Mouse (Mus musculus): Measurements from ENCODE around the gene Plekha5. TPM values are rescaled to one million over a fixed set of nuclear protein-coding genes. Genes with fewer than 3 reads are reported as not detected.

The Plekha5 gene
- polyA plus RNA-seq (2021) = 72.9 TPM

- DNase-seq (ENCODE audit: low read depth, low spot score) (no peak), ATAC-seq (peak; percentile 89)
- ChIA-PET CTCF (no interaction called here), POLR2A (no interaction called here)
- TF ChIP-seq CTCF (IDR thresholded peaks at IDR 0.05) = no peak
- no peaks in the 10 kb centered on the region for H3K27me3 ChIP-seq
- in situ Hi-C loops (cut with MboI; ENCODE audit: low pct_unique_long_range_greater_than_20kb) = no loop called here
Observed at GRCm38 (mm10) chr6:140423846-140424200, at the start of gene Plekha5. TSS of gene Plekha5 (plus strand) at chr6:140424054.

- ChIA-PET CTCF (no interaction called here), POLR2A (no interaction called here)
- no peak for DNase-seq (ENCODE audit: low read depth, low spot score)
- in situ Hi-C loops (cut with MboI; ENCODE audit: low pct_unique_long_range_greater_than_20kb) = no loop called here
- no peaks in the 10 kb centered on the region for H3K27me3 ChIP-seq
- ATAC-seq = no peak
- no peak for TF ChIP-seq CTCF (IDR thresholded peaks at IDR 0.05)
Observed at GRCm38 (mm10) chr6:140375671-140376070, 48.2 kb upstream of the Plekha5 start.

DNA sequence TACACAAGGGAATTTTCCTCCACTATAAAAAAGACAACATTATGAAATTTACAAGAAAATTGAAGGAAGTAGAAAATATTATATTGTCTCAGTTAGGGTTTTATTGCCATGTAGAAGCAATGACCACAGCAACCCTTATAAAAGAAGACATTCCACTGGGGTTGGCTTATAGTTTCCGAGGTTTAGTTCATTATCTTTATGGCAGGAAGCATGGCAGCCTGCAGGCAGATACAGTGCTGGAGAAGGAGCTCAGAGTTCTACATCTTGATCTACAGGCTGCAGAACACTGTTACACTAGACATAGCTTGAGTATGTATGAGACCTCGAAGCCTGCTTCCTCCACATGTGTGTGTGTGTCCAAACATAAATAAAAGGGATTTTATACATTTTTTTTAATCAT lies 43.3 kb upstream of the Plekha5 start:
- in situ Hi-C loops (cut with MboI; ENCODE audit: low pct_unique_long_range_greater_than_20kb) = no loop called here
- ChIA-PET CTCF (interaction anchor here (1.1 kb wide), 1 partner anchor 9 kb away, joined by 3 read pairs; no protein-coding TSS in a partner anchor), POLR2A (no interaction called here)
- no peaks in the 10 kb centered on the region for H3K27me3 ChIP-seq
- ATAC-seq = no peak
- TF ChIP-seq CTCF (IDR thresholded peaks at IDR 0.05) = no peak
- no peak for DNase-seq (ENCODE audit: low read depth, low spot score)

DNA sequence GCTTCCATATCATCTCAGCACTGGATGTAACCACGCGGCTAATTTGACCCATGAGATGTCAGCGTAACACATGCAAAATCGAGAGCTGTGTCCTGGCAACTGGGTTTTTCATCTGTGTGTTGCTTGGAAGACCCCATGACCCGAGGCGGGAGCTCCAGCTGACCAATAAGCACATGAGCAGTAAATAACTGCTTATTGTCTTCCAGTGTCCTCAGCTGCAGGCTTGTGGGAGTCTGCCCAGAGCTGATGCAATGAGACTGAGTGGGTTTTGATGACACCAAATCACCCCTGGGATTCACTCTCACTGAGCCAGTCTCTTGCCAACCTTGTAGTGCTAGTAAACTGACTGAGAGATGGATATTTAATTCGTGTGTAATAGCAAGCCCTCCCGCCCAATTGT lies 42.7 kb upstream of the Plekha5 start:
- TF ChIP-seq CTCF (IDR thresholded peaks at IDR 0.05) = no peak
- no peak for DNase-seq (ENCODE audit: low read depth, low spot score)
- ATAC-seq = no peak
- ChIA-PET CTCF (interaction anchor here (1.1 kb wide), 1 partner anchor 10 kb away, joined by 3 read pairs; no protein-coding TSS in a partner anchor), POLR2A (no interaction called here)
- no peaks in the 10 kb centered on the region for H3K27me3 ChIP-seq
- in situ Hi-C loops (cut with MboI; ENCODE audit: low pct_unique_long_range_greater_than_20kb) = no loop called here

DNA sequence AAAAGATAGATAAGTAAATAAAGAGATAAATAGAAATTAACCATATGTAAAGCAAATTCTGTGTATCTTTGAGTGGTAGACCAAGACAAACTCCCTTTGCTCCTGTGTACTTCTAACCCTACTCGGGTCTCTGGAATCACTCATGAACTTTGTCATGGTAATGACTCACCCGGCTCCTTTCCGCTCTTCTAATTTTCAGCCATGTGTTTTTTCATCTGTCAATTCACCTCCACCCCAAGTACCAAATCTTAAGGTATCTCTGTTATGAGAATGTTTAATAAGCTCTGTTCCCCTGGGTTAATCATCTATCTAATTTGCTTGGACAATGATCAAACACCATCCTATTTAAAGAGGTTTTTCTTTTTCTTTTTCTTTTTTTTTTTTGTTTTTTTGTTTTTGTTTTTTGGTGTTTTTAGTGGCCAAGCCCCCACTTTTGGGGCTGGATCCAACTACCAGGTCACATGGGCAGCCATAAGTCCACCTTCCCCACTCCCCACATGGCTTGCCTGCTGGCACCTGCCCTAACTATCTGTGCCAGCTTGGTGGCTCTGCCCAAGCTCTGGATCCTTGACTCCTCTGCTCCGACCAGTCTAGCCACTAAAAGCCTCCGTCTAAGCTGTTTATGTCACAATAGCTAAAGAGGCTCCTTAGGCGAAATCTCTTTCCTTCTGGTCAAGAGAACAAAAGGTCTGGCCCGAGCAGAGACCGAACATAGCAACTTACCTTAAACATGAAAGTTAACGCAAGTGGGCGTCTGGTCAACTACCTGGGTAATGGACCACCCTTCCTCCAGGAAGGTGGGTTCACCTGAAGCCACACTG lies 40.1 kb upstream of the Plekha5 start:
- in situ Hi-C loops (cut with MboI; ENCODE audit: low pct_unique_long_range_greater_than_20kb) = no loop called here
- ATAC-seq = peak; percentile 67
- TF ChIP-seq CTCF (IDR thresholded peaks at IDR 0.05) = no peak
- no peaks in the 10 kb centered on the region for H3K27me3 ChIP-seq
- CTCF ChIA-PET = interaction anchor here (1.0 to 1.1 kb wide), 2 partner anchors 13 to 185 kb away, joined by 3 read pairs; no protein-coding TSS in a partner anchor
- DNase-seq (ENCODE audit: low read depth, low spot score) = peak; percentile 60
- POLR2A ChIA-PET = interaction anchor here (0.6 to 0.9 kb wide), 2 partner anchors 22 to 98 kb away, joined by 3 to 6 read pairs; no protein-coding TSS in a partner anchor

- in situ Hi-C loops (cut with MboI; ENCODE audit: low pct_unique_long_range_greater_than_20kb) = no loop called here
- no peaks in the 10 kb centered on the region for H3K27me3 ChIP-seq
- ATAC-seq (no peak), DNase-seq (ENCODE audit: low read depth, low spot score) (no peak)
- POLR2A ChIA-PET = no interaction called here
- no peak for TF ChIP-seq CTCF (IDR thresholded peaks at IDR 0.05)
- CTCF ChIA-PET = no interaction called here
Observed at GRCm38 (mm10) chr6:140396687-140397086, 27.2 kb upstream of the Plekha5 start.

- TF ChIP-seq CTCF (IDR thresholded peaks at IDR 0.05) = no peak
- CTCF ChIA-PET = no interaction called here
- POLR2A ChIA-PET = no interaction called here
- ATAC-seq = no peak
- H3K27me3 ChIP-seq = no peaks in the 10 kb centered on the region
- in situ Hi-C loops (cut with MboI; ENCODE audit: low pct_unique_long_range_greater_than_20kb) = no loop called here
- DNase-seq (ENCODE audit: low read depth, low spot score) = no peak
Observed at GRCm38 (mm10) chr6:140402766-140403310, 21.0 kb upstream of the Plekha5 start.

- POLR2A ChIA-PET = no interaction called here
- no peak for TF ChIP-seq CTCF (IDR thresholded peaks at IDR 0.05)
- in situ Hi-C loops (cut with MboI; ENCODE audit: low pct_unique_long_range_greater_than_20kb) = no loop called here
- CTCF ChIA-PET = no interaction called here
- no peak for ATAC-seq
- no peaks in the 10 kb centered on the region for H3K27me3 ChIP-seq
- DNase-seq (ENCODE audit: low read depth, low spot score) = no peak
Observed at GRCm38 (mm10) chr6:140411996-140412395, 11.9 kb upstream of the Plekha5 start.

GRCm38 (mm10) chr6:140423041-140423845 lies 611 bp upstream of the Plekha5 start:
- TF ChIP-seq CTCF (IDR thresholded peaks at IDR 0.05) = no peak
- no peaks in the 10 kb centered on the region for H3K27me3 ChIP-seq
- ChIA-PET CTCF (no interaction called here), POLR2A (no interaction called here)
- in situ Hi-C loops (cut with MboI; ENCODE audit: low pct_unique_long_range_greater_than_20kb) = no loop called here
- no peak for ATAC-seq
- no peak for DNase-seq (ENCODE audit: low read depth, low spot score)

GRCm38 (mm10) chr6:140424201-140424990 lies 542 bp downstream of the Plekha5 start:
- ATAC-seq (peak; percentile 48), DNase-seq (ENCODE audit: low read depth, low spot score) (no peak)
- ChIA-PET CTCF (interaction anchor here (10.0 kb wide), 1 partner anchor 18 kb away, joined by 86 read pairs; no protein-coding TSS in a partner anchor), POLR2A (no interaction called here)
- in situ Hi-C loops (cut with MboI; ENCODE audit: low pct_unique_long_range_greater_than_20kb) = no loop called here
- H3K27me3 ChIP-seq = no peaks in the 10 kb centered on the region
- peak; percentile 64 for TF ChIP-seq CTCF (IDR thresholded peaks at IDR 0.05)
